In genomic region chr10:108355392-108355775, GRCm38 (mm10) we compare ENCODE assay signal across 12 mouse cellular contexts.
"Had no signal": no experiment of that assay in that cellular context is flagged by ENCODE, and none has a peak within 500 bp of the region (broad histone marks: within the 10 kb centered on the region; RNA-seq: fewer than 3 reads in every experiment).

No protein-coding gene starts in this region.

- H3K4me2 ChIP-seq: limb, embryonic 13.5 days; neural tube, embryonic 15.5 days had no signal

- H3K4me3 ChIP-seq: limb, embryonic 13.5 days; midbrain, embryonic 10.5 days; myocyte; neural tube, embryonic 15.5 days had no signal

- H3K27me3 ChIP-seq: limb, embryonic 13.5 days; neural tube, embryonic 15.5 days had no signal

- H3K9ac ChIP-seq: limb, embryonic 13.5 days; liver, embryonic 14.5 days; neural tube, embryonic 15.5 days had no signal

- H3K36me3 ChIP-seq: limb, embryonic 13.5 days; neural tube, embryonic 15.5 days had no signal

- H3K9me3 ChIP-seq: limb, embryonic 13.5 days; midbrain, embryonic 10.5 days; neural tube, embryonic 15.5 days had no signal

- H3K27ac ChIP-seq: limb, embryonic 13.5 days; liver, embryonic 14.5 days; neural tube, embryonic 15.5 days had no signal

- H3K4me1 ChIP-seq: neural tube, embryonic 15.5 days had no signal

- DNase-seq: kidney, postnatal 36 days; layer of hippocampus, adult 9-11 months; layer of hippocampus, postnatal 36 days; lung, adult 18-20 months; right cerebral cortex, adult 18-20 months; right cerebral cortex, postnatal 25 days; thymus, postnatal 36 days had no signal
